Mouse (Mus musculus): ENCODE results near the gene Mybpc2.

The Mybpc2 gene

DNA sequence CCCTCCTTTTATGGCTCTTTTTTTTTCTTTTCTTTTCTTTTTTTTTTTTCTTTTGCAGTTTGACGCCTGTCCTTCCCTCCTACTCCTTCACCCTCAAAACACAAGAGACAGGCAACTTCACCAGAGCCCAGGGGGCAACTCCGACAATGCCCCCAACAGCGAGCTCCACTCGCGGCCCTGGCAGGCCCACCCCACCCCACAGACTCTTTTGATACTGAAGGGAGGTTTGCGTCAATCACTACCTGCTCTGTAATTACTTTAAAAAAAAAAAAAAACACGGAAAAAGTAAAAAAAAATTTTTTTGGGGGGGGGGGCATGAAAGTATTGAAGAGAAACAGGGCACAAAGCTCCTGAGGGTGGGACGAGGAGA lies 61.4 kb downstream of the Mybpc2 start:
- no peak for DNase-seq (ENCODE audit: low spot score)

- DNase-seq (ENCODE audit: low spot score): no peak
Measured at GRCm38 (mm10) chr7:44462218-44463055, 62.0 kb downstream of the Mybpc2 start.

- no peak for DNase-seq (ENCODE audit: low spot score)
Measured at GRCm38 (mm10) chr7:44461503-44462217, 62.8 kb downstream of the Mybpc2 start.

GRCm38 (mm10) chr7:44460767-44461502 lies 63.5 kb downstream of the Mybpc2 start:
- no peak for DNase-seq (ENCODE audit: low spot score)

- no peak for DNase-seq (ENCODE audit: low spot score)
Measured at GRCm38 (mm10) chr7:44460067-44460466, 64.4 kb downstream of the Mybpc2 start.

GRCm38 (mm10) chr7:44456302-44456701 lies 68.2 kb downstream of the Mybpc2 start:
- no peak for DNase-seq (ENCODE audit: low spot score)

- DNase-seq (ENCODE audit: low spot score): no peak
Measured at GRCm38 (mm10) chr7:44453256-44453655, 71.2 kb downstream of the Mybpc2 start.

Data from urinary bladder, postnatal 10 days (tissue).